Mouse (Mus musculus): Measurements from ENCODE around the gene Rps6ka6. TPM values are rescaled to one million over a fixed set of nuclear protein-coding genes. Genes with fewer than 3 reads are reported as not detected.

The Rps6ka6 gene
- polyA plus RNA-seq (2012; rRNA removed), result 0.11 and 0.15 TPM in 2 replicates

- Histone ChIP-seq H3K27me3 (ENCODE audit: control insufficient read depth, insufficient read depth, low read length) (no peaks in the 10 kb centered on the region), H3K36me3 (ENCODE audit: control insufficient read depth, insufficient read depth, low read length) (no peaks in the 10 kb centered on the region), H3K27ac (ENCODE audit: control insufficient read depth, insufficient read depth, low read length) (no peak within 1 kb of the TSS), H3K4me1 (replicated peaks; ENCODE audit: control insufficient read depth, insufficient read depth, low read length) (no peaks in the 10 kb centered on the region), H3K4me3 (ENCODE audit: control insufficient read depth, insufficient read depth, low read length) (no peak within 1 kb of the TSS)
- DNase-seq, result no peak
- TF ChIP-seq POLR2A (IDR thresholded peaks at IDR 0.05; ENCODE audit: control insufficient read depth, extremely low read depth, insufficient read depth, low read length, poor library complexity), result no peak
- TF ChIP-seq CTCF (IDR thresholded peaks at IDR 0.05; ENCODE audit: borderline replicate concordance, control insufficient read depth, extremely low read depth, insufficient read depth, low read length, poor library complexity), result no peak
- WGBS, result 72% methylated on average over 10 of the region's 10 CpGs
Measured at GRCm38 (mm10) chrX:111537859-111538258, at the start of gene Rps6ka6. TSS of gene Rps6ka6 (minus strand) at chrX:111537959.

- DNase-seq, result no peak
- WGBS, result 95% methylated on average over 2 of the region's 2 CpGs
- Histone ChIP-seq H3K4me1 (replicated peaks; ENCODE audit: control insufficient read depth, insufficient read depth, low read length) (no peaks in the 10 kb centered on the region), H3K4me3 (ENCODE audit: control insufficient read depth, insufficient read depth, low read length) (no peak overlapping the region), H3K36me3 (ENCODE audit: control insufficient read depth, insufficient read depth, low read length) (no peaks in the 10 kb centered on the region), H3K27me3 (ENCODE audit: control insufficient read depth, insufficient read depth, low read length) (no peaks in the 10 kb centered on the region), H3K27ac (ENCODE audit: control insufficient read depth, insufficient read depth, low read length) (no peak overlapping the region)
- TF ChIP-seq CTCF (IDR thresholded peaks at IDR 0.05; ENCODE audit: borderline replicate concordance, control insufficient read depth, extremely low read depth, insufficient read depth, low read length, poor library complexity), result no peak
- TF ChIP-seq POLR2A (IDR thresholded peaks at IDR 0.05; ENCODE audit: control insufficient read depth, extremely low read depth, insufficient read depth, low read length, poor library complexity), result no peak
Measured at GRCm38 (mm10) chrX:111577044-111577443, 39.3 kb upstream of the Rps6ka6 start.

GRCm38 (mm10) chrX:111518206-111518605 is 19.6 kb downstream of the Rps6ka6 start:
- Histone ChIP-seq H3K27me3 (ENCODE audit: control insufficient read depth, insufficient read depth, low read length) (no peaks in the 10 kb centered on the region), H3K36me3 (ENCODE audit: control insufficient read depth, insufficient read depth, low read length) (no peaks in the 10 kb centered on the region), H3K27ac (ENCODE audit: control insufficient read depth, insufficient read depth, low read length) (no peak overlapping the region), H3K4me3 (ENCODE audit: control insufficient read depth, insufficient read depth, low read length) (no peak overlapping the region), H3K4me1 (replicated peaks; ENCODE audit: control insufficient read depth, insufficient read depth, low read length) (no peaks in the 10 kb centered on the region)
- WGBS, result 94% methylated on average over 1 of the region's 1 CpGs
- no peak for DNase-seq
- no peak for TF ChIP-seq POLR2A (IDR thresholded peaks at IDR 0.05; ENCODE audit: control insufficient read depth, extremely low read depth, insufficient read depth, low read length, poor library complexity)
- no peak for TF ChIP-seq CTCF (IDR thresholded peaks at IDR 0.05; ENCODE audit: borderline replicate concordance, control insufficient read depth, extremely low read depth, insufficient read depth, low read length, poor library complexity)

GRCm38 (mm10) chrX:111463565-111464093 is 74.1 kb downstream of the Rps6ka6 start:
- DNase-seq, result no peak
- WGBS, result 11% methylated on average over 12 of the region's 12 CpGs
- H3K4me3 ChIP-seq (ENCODE audit: control insufficient read depth, insufficient read depth, low read length), result no peak overlapping the region
- no peak for TF ChIP-seq CTCF (IDR thresholded peaks at IDR 0.05; ENCODE audit: borderline replicate concordance, control insufficient read depth, extremely low read depth, insufficient read depth, low read length, poor library complexity)
- no peak for TF ChIP-seq POLR2A (IDR thresholded peaks at IDR 0.05; ENCODE audit: control insufficient read depth, extremely low read depth, insufficient read depth, low read length, poor library complexity)
- H3K27me3 ChIP-seq (ENCODE audit: control insufficient read depth, insufficient read depth, low read length), result no peaks in the 10 kb centered on the region
- H3K36me3 ChIP-seq (ENCODE audit: control insufficient read depth, insufficient read depth, low read length), result no peaks in the 10 kb centered on the region
- H3K4me1 ChIP-seq (replicated peaks; ENCODE audit: control insufficient read depth, insufficient read depth, low read length), result no peaks in the 10 kb centered on the region
- no peak overlapping the region for H3K27ac ChIP-seq (ENCODE audit: control insufficient read depth, insufficient read depth, low read length)

- WGBS, result under 1% methylated on average over 40 of the region's 72 CpGs
- DNase-seq, result peak; percentile 7
Measured at GRCm38 (mm10) chrX:111462833-111463564, 74.8 kb downstream of the Rps6ka6 start.

GRCm38 (mm10) chrX:111462495-111462832 is 75.3 kb downstream of the Rps6ka6 start:
- no peaks in the 10 kb centered on the region for H3K27me3 ChIP-seq (ENCODE audit: control insufficient read depth, insufficient read depth, low read length)
- TF ChIP-seq CTCF (IDR thresholded peaks at IDR 0.05; ENCODE audit: borderline replicate concordance, control insufficient read depth, extremely low read depth, insufficient read depth, low read length, poor library complexity) (no peak), POLR2A (IDR thresholded peaks at IDR 0.05; ENCODE audit: control insufficient read depth, extremely low read depth, insufficient read depth, low read length, poor library complexity) (no peak)
- peak; percentile 0 for DNase-seq
- peak overlapping the region; percentile 41 for H3K4me3 ChIP-seq (ENCODE audit: control insufficient read depth, insufficient read depth, low read length)
- H3K36me3 ChIP-seq (ENCODE audit: control insufficient read depth, insufficient read depth, low read length), result no peaks in the 10 kb centered on the region
- no peak overlapping the region for H3K27ac ChIP-seq (ENCODE audit: control insufficient read depth, insufficient read depth, low read length)
- H3K4me1 ChIP-seq (replicated peaks; ENCODE audit: control insufficient read depth, insufficient read depth, low read length), result no peaks in the 10 kb centered on the region
- WGBS, result 2% methylated on average over 13 of the region's 21 CpGs

More at GRCm38 (mm10) chrX:111462833-111463564, 74.8 kb downstream of the Rps6ka6 start:
- H3K4me3 ChIP-seq (ENCODE audit: control insufficient read depth, insufficient read depth, low read length), result peak overlapping the region; percentile 41
- no peaks in the 10 kb centered on the region for H3K4me1 ChIP-seq (replicated peaks; ENCODE audit: control insufficient read depth, insufficient read depth, low read length)
- TF ChIP-seq POLR2A (IDR thresholded peaks at IDR 0.05; ENCODE audit: control insufficient read depth, extremely low read depth, insufficient read depth, low read length, poor library complexity), result no peak
- no peak for TF ChIP-seq CTCF (IDR thresholded peaks at IDR 0.05; ENCODE audit: borderline replicate concordance, control insufficient read depth, extremely low read depth, insufficient read depth, low read length, poor library complexity)
- no peaks in the 10 kb centered on the region for H3K27me3 ChIP-seq (ENCODE audit: control insufficient read depth, insufficient read depth, low read length)
- H3K36me3 ChIP-seq (ENCODE audit: control insufficient read depth, insufficient read depth, low read length), result no peaks in the 10 kb centered on the region
- no peak overlapping the region for H3K27ac ChIP-seq (ENCODE audit: control insufficient read depth, insufficient read depth, low read length)
